In the genomic region with DNA sequence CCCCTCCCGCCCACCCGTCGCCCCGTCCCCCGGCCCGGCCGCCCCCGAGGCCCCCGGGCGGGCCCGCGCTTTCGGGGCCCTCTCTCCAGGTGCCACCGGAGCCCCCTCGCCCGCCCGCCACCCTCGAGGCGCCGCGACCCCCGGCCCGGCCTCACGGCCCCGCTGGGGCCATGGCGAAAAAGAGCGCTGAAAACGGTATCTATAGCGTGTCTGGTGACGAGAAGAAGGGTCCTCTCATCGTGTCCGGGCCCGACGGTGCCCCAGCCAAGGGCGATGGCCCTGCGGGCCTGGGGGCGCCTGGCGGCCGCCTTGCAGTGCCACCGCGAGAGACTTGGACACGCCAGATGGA, we compare ENCODE assay signal across 9 mouse cellular contexts. TPM values are rescaled to one million over a fixed set of nuclear protein-coding genes. Genes with fewer than 3 reads are reported as not detected.
DNase-seq lines count a peak whose midpoint lies in the region; ATAC-seq and TF ChIP-seq lines count a peak whose summit lies in the region.
"Had no signal": no experiment of that assay in that cellular context is flagged by ENCODE, and none has a peak within 500 bp of the region (broad histone marks: within the 10 kb centered on the region; RNA-seq: fewer than 3 reads in every experiment).

No protein-coding gene starts in this region.

- TF ChIP-seq CTCF in lung, embryonic 14.5 days (IDR thresholded peaks at IDR 0.05; ENCODE audit: low read depth) = no peak
- TF ChIP-seq CTCF in embryonic fibroblast, embryonic 13.5 days (IDR thresholded peaks at IDR 0.05; ENCODE audit: borderline replicate concordance, insufficient read depth, low read length) = no peak

- no peaks in the 10 kb centered on the region for H3K4me1 ChIP-seq in lung, embryonic 14.5 days (ENCODE audit: insufficient read depth)
- H3K4me1 ChIP-seq in embryonic fibroblast, embryonic 13.5 days (ENCODE audit: control insufficient read depth, insufficient read depth, low read length) = peaks cover 3% of the 10 kb centered on the region; the same call in 1 of the 2 replicates
- H3K4me1 ChIP-seq in intestine, embryonic 16.5 days (ENCODE audit: control insufficient read depth, insufficient read depth, low read length) = peaks cover 5% of the 10 kb centered on the region
- H3K4me1 ChIP-seq in neural tube, embryonic 13.5 days (replicated peaks) = peaks cover 25% of the 10 kb centered on the region

- DNase-seq in lung, embryonic 14.5 days = peak; percentile 11
- no peak for DNase-seq in lung, postnatal 36 days
- no peak for DNase-seq in natural killer cell, adult 2 months (ENCODE audit: low spot score in 2 of 2)
- DNase-seq in cerebellum, adult 11 months = no peak
- DNase-seq in cerebellum, adult 9-11 months = no peak
- DNase-seq: adrenal gland, adult 8-10 months had no signal

- no peaks in the 10 kb centered on the region for H3K9me3 ChIP-seq in lung, embryonic 14.5 days (ENCODE audit: low read depth, low read length)
- H3K9me3 ChIP-seq in intestine, embryonic 16.5 days (ENCODE audit: control insufficient read depth, low read length) = no peaks in the 10 kb centered on the region
- H3K9me3 ChIP-seq in neural tube, embryonic 13.5 days = no peaks in the 10 kb centered on the region

- H3K4me3 ChIP-seq in lung, embryonic 14.5 days (ENCODE audit: low read depth, low read length) = peak overlapping the region; percentile 58
- peak overlapping the region; percentile 80 for H3K4me3 ChIP-seq in embryonic fibroblast, embryonic 13.5 days (ENCODE audit: insufficient read depth, low read length)
- H3K4me3 ChIP-seq in intestine, embryonic 16.5 days (ENCODE audit: low read length) = peak overlapping the region; percentile 64
- H3K4me3 ChIP-seq in neural tube, embryonic 13.5 days = peak overlapping the region; percentile 58

- H3K27me3 ChIP-seq in lung, embryonic 14.5 days (ENCODE audit: insufficient read depth, low read length) = no peaks in the 10 kb centered on the region
- no peaks in the 10 kb centered on the region for H3K27me3 ChIP-seq in intestine, embryonic 16.5 days (replicated peaks; ENCODE audit: control insufficient read depth, insufficient read depth, low read length)
- no peaks in the 10 kb centered on the region for H3K27me3 ChIP-seq in neural tube, embryonic 13.5 days

- H3K36me3 ChIP-seq in lung, embryonic 14.5 days (ENCODE audit: insufficient read depth) = peaks cover 10% of the 10 kb centered on the region; the same call in 1 of the 2 replicates
- H3K36me3 ChIP-seq in intestine, embryonic 16.5 days (ENCODE audit: control insufficient read depth, insufficient read depth, low read length) = no peaks in the 10 kb centered on the region
- peaks cover 23% of the 10 kb centered on the region for H3K36me3 ChIP-seq in neural tube, embryonic 13.5 days

- no peak for TF ChIP-seq POLR2A in embryonic fibroblast, embryonic 13.5 days (IDR thresholded peaks at IDR 0.05; ENCODE audit: low read depth, low read length)

- H3K27ac ChIP-seq in lung, embryonic 14.5 days (ENCODE audit: low read depth) = peak overlapping the region; percentile 65; the same call in 1 of the 2 replicates
- H3K27ac ChIP-seq in embryonic fibroblast, embryonic 13.5 days (ENCODE audit: insufficient read depth, low read length) = peak overlapping the region; percentile 19; the same call in 1 of the 2 replicates
- peak overlapping the region; percentile 70 for H3K27ac ChIP-seq in intestine, embryonic 16.5 days (ENCODE audit: low read length)
- peak overlapping the region; percentile 64 for H3K27ac ChIP-seq in neural tube, embryonic 13.5 days (replicated peaks)

- peak overlapping the region; percentile 70 for H3K9ac ChIP-seq in lung, embryonic 14.5 days
- H3K9ac ChIP-seq in intestine, embryonic 16.5 days (ENCODE audit: low read depth, low read length) = peak overlapping the region; percentile 81
- H3K9ac ChIP-seq in neural tube, embryonic 13.5 days = peak overlapping the region; percentile 85

- peak overlapping the region; percentile 65 for H3K4me2 ChIP-seq in lung, embryonic 14.5 days
- peak overlapping the region; percentile 66 for H3K4me2 ChIP-seq in intestine, embryonic 16.5 days (ENCODE audit: low read depth, low read length)
- peak overlapping the region; percentile 69 for H3K4me2 ChIP-seq in neural tube, embryonic 13.5 days

- WGBS in lung, embryonic 14.5 days = 19% methylated on average over 10 of the region's 42 CpGs
- WGBS in intestine, embryonic 16.5 days = 11% methylated on average over 28 of the region's 42 CpGs
- WGBS in neural tube, embryonic 13.5 days = 20% methylated on average over 40 of the region's 42 CpGs

- ATAC-seq in lung, embryonic 14.5 days (ENCODE audit: insufficient read depth) = peak; percentile 10; the same call in 1 of the 2 replicates
- no peak; the same call in 1 of the 2 replicates for ATAC-seq in intestine, embryonic 16.5 days
- ATAC-seq in neural tube, embryonic 13.5 days (ENCODE audit: low read depth) = peak; percentile 32

RNA-seq across cellular contexts. Expression of a gene that starts 0.6 kb away (rescaled TPM):
- 7.4 and 10.6 TPM in 2 replicates for polyA plus RNA-seq in lung, embryonic 14.5 days (2014; fragmentation: Nextera tagmentation; extraction: Ambion mirVana)
- polyA plus RNA-seq in embryonic fibroblast, embryonic 13.5 days (2011; ENCODE audit: insufficient read length, low read depth, missing spikeins) = 105 and 113 TPM in 2 replicates
- polyA plus RNA-seq in intestine, embryonic 16.5 days (2015; fragmentation: Nextera tagmentation; extraction: Ambion mirVana) = 7.4 and 9.2 TPM in 2 replicates
- polyA plus RNA-seq in neural tube, embryonic 13.5 days (2015; fragmentation: Nextera tagmentation; extraction: Ambion mirVana) = 7.7 and 7.8 TPM in 2 replicates

RNA-seq across cellular contexts. Expression of a gene that starts 13.7 kb away (rescaled TPM):
- polyA plus RNA-seq in lung, embryonic 14.5 days (2014; fragmentation: Nextera tagmentation; extraction: Ambion mirVana) = 12.0 and 14.0 TPM in 2 replicates
- 3.2 and 4.3 TPM in 2 replicates for polyA plus RNA-seq in embryonic fibroblast, embryonic 13.5 days (2011; ENCODE audit: insufficient read length, low read depth, missing spikeins)
- polyA plus RNA-seq in intestine, embryonic 16.5 days (2015; fragmentation: Nextera tagmentation; extraction: Ambion mirVana) = 9.8 and 11.4 TPM in 2 replicates
- polyA plus RNA-seq in neural tube, embryonic 13.5 days (2015; fragmentation: Nextera tagmentation; extraction: Ambion mirVana) = 86.2 and 94.4 TPM in 2 replicates

RNA-seq across cellular contexts. Expression of a gene that starts 34.4 kb away (rescaled TPM):
- polyA plus RNA-seq in lung, embryonic 14.5 days (2014; fragmentation: Nextera tagmentation; extraction: Ambion mirVana) = 4.1 and 6.6 TPM in 2 replicates
- 4.3 and 5.3 TPM in 2 replicates for polyA plus RNA-seq in embryonic fibroblast, embryonic 13.5 days (2011; ENCODE audit: insufficient read length, low read depth, missing spikeins)
- 6.7 and 7.3 TPM in 2 replicates for polyA plus RNA-seq in intestine, embryonic 16.5 days (2015; fragmentation: Nextera tagmentation; extraction: Ambion mirVana)
- 1.1 and 1.6 TPM in 2 replicates for polyA plus RNA-seq in neural tube, embryonic 13.5 days (2015; fragmentation: Nextera tagmentation; extraction: Ambion mirVana)

RNA-seq across cellular contexts. Expression of a gene that starts 42.4 kb away (rescaled TPM):
- 235 and 244 TPM in 2 replicates for polyA plus RNA-seq in lung, embryonic 14.5 days (2014; fragmentation: Nextera tagmentation; extraction: Ambion mirVana)
- polyA plus RNA-seq in embryonic fibroblast, embryonic 13.5 days (2011; ENCODE audit: insufficient read length, low read depth, missing spikeins) = 207 and 261 TPM in 2 replicates
- 325 and 331 TPM in 2 replicates for polyA plus RNA-seq in intestine, embryonic 16.5 days (2015; fragmentation: Nextera tagmentation; extraction: Ambion mirVana)
- polyA plus RNA-seq in neural tube, embryonic 13.5 days (2015; fragmentation: Nextera tagmentation; extraction: Ambion mirVana) = 147 and 150 TPM in 2 replicates

RNA-seq across cellular contexts. Expression of a gene that starts 42.8 kb away (rescaled TPM):
- 15.5 and 15.6 TPM in 2 replicates for polyA plus RNA-seq in lung, embryonic 14.5 days (2014; fragmentation: Nextera tagmentation; extraction: Ambion mirVana)
- 12.3 and 14.7 TPM in 2 replicates for polyA plus RNA-seq in embryonic fibroblast, embryonic 13.5 days (2011; ENCODE audit: insufficient read length, low read depth, missing spikeins)
- 25.6 and 31.0 TPM in 2 replicates for polyA plus RNA-seq in intestine, embryonic 16.5 days (2015; fragmentation: Nextera tagmentation; extraction: Ambion mirVana)
- 10.3 and 11.1 TPM in 2 replicates for polyA plus RNA-seq in neural tube, embryonic 13.5 days (2015; fragmentation: Nextera tagmentation; extraction: Ambion mirVana)

Comparison
In these comparisons a context has a peak if more than half of its experiments do, and no peak if none do; other contexts are left out.
1. H3K27ac ChIP-seq: peak in every context shown above with its lines; median percentile 70 in intestine, embryonic 16.5 days; 65 in lung, embryonic 14.5 days; 64 in neural tube, embryonic 13.5 days; 19 in embryonic fibroblast, embryonic 13.5 days.